Comparison of ENCODE assay signal across 21 mouse cellular contexts in the genomic region with DNA sequence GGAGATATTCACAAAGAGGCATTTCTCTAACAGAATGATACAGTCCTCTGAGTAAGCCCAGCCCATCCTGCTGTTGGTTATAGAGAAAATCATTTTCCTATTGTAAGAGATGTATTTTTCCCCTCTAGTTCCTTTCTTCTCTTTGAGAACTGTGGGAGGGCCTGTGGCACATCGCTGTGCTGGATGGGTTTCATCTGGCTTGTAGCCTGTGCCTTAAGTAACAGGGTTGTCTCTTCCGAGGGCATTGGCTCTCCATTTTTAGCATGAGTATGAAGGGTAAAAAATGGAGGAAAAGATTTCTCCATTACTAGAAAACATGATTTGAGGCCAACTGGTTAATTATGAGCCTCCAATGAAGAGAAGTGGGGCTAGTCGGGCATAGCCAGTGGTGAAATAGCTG.
DNase-seq lines count a peak whose midpoint lies in the region; ATAC-seq lines count a peak whose summit lies in the region.
"Had no signal": no experiment of that assay in that cellular context is flagged by ENCODE, and none has a peak within 500 bp of the region (broad histone marks: within the 10 kb centered on the region; RNA-seq: fewer than 3 reads in every experiment).

No protein-coding gene starts in this region.

- no peak overlapping the region for H3K9ac ChIP-seq in forebrain, embryonic 16.5 days (replicated peaks; ENCODE audit: low read depth, low read length)
- H3K9ac ChIP-seq in forebrain, embryonic 12.5 days: no peak overlapping the region
- no peak overlapping the region for H3K9ac ChIP-seq in neural tube, embryonic 15.5 days (replicated peaks)
- H3K9ac ChIP-seq: embryonic facial prominence, embryonic 12.5 days; kidney, embryonic 15.5 days; limb, embryonic 13.5 days; liver, embryonic 14.5 days; lung, embryonic 15.5 days had no signal

- peaks cover 31% of the 10 kb centered on the region for H3K4me1 ChIP-seq in forebrain, embryonic 16.5 days (replicated peaks; ENCODE audit: control insufficient read depth, insufficient read depth, low read length)
- peaks cover 27% of the 10 kb centered on the region for H3K4me1 ChIP-seq in forebrain, embryonic 12.5 days
- peaks cover 19% of the 10 kb centered on the region for H3K4me1 ChIP-seq in neural tube, embryonic 15.5 days

- 0 out of 2 replicates have a peak overlapping the region, but pooled peaks have one; percentile 71 for H3K27ac ChIP-seq in forebrain, embryonic 16.5 days (ENCODE audit: low read length)
- no peak overlapping the region for H3K27ac ChIP-seq in forebrain, embryonic 12.5 days
- H3K27ac ChIP-seq in neural tube, embryonic 15.5 days (replicated peaks): no peak overlapping the region
- H3K27ac ChIP-seq: embryonic facial prominence, embryonic 12.5 days; hindbrain, embryonic 10.5 days; hindbrain, postnatal 0 days; kidney, embryonic 15.5 days; limb, embryonic 13.5 days; liver, embryonic 14.5 days; lung, embryonic 15.5 days had no signal

- H3K36me3 ChIP-seq in forebrain, embryonic 16.5 days (ENCODE audit: control insufficient read depth, insufficient read depth): no peaks in the 10 kb centered on the region
- no peaks in the 10 kb centered on the region for H3K36me3 ChIP-seq in forebrain, embryonic 12.5 days (replicated peaks)
- H3K36me3 ChIP-seq in neural tube, embryonic 15.5 days: no peaks in the 10 kb centered on the region
- H3K36me3 ChIP-seq: embryonic facial prominence, embryonic 12.5 days; hindbrain, embryonic 10.5 days; kidney, embryonic 15.5 days; limb, embryonic 13.5 days; lung, embryonic 15.5 days had no signal

- no peak overlapping the region for H3K4me3 ChIP-seq in forebrain, embryonic 16.5 days (replicated peaks; ENCODE audit: low read length)
- no peak overlapping the region for H3K4me3 ChIP-seq in forebrain, embryonic 12.5 days (replicated peaks)
- no peak overlapping the region for H3K4me3 ChIP-seq in neural tube, embryonic 15.5 days (replicated peaks)
- H3K4me3 ChIP-seq: embryonic facial prominence, embryonic 12.5 days; hindbrain, embryonic 10.5 days; kidney, embryonic 15.5 days; limb, embryonic 13.5 days; lung, embryonic 15.5 days had no signal

- peak; percentile 32 to 34 for DNase-seq in cerebellum, adult 18-20 months
- DNase-seq in cerebellum, adult 11 months: no peak
- peak; percentile 24 to 58 for DNase-seq in left cerebral cortex, adult 18-20 months (ENCODE audit: low spot score in 2 of 2)
- DNase-seq in left cerebral cortex, postnatal 10 days (ENCODE audit: extremely low spot score in 1 of 2, low spot score in 2 of 2): no peak
- peak; percentile 68 for DNase-seq in telencephalon, adult 2 months (ENCODE audit: low read depth, low spot score)
- DNase-seq: adrenal gland, postnatal 10 days; gastrocnemius, postnatal 36 days; thymus, postnatal 25 days had no signal

- 0 out of 2 replicates have a peak, but pooled peaks have one; percentile 3 for ATAC-seq in forebrain, embryonic 16.5 days
- ATAC-seq in forebrain, embryonic 12.5 days (ENCODE audit: low FRiP score): no peak
- ATAC-seq in neural tube, embryonic 15.5 days (ENCODE audit: low FRiP score): no peak
- ATAC-seq: hindbrain, postnatal 0 days; intestine, postnatal 0 days; Patski had no signal

- no peak overlapping the region for H3K4me2 ChIP-seq in forebrain, embryonic 16.5 days (ENCODE audit: low read length)
- H3K4me2 ChIP-seq in forebrain, embryonic 12.5 days: no peak overlapping the region
- no peak overlapping the region for H3K4me2 ChIP-seq in neural tube, embryonic 15.5 days
- H3K4me2 ChIP-seq: embryonic facial prominence, embryonic 12.5 days; kidney, embryonic 15.5 days; limb, embryonic 13.5 days; lung, embryonic 15.5 days; midbrain, embryonic 11.5 days had no signal

- no peaks in the 10 kb centered on the region for H3K27me3 ChIP-seq in forebrain, embryonic 16.5 days (replicated peaks; ENCODE audit: control insufficient read depth, insufficient read depth, low read length)
- no peaks in the 10 kb centered on the region for H3K27me3 ChIP-seq in forebrain, embryonic 12.5 days
- H3K27me3 ChIP-seq in neural tube, embryonic 15.5 days (replicated peaks): no peaks in the 10 kb centered on the region
- H3K27me3 ChIP-seq: embryonic facial prominence, embryonic 12.5 days; kidney, embryonic 15.5 days; limb, embryonic 13.5 days; lung, embryonic 15.5 days; Patski had no signal

- H3K9me3 ChIP-seq in forebrain, embryonic 16.5 days (ENCODE audit: control insufficient read depth, low read length): no peaks in the 10 kb centered on the region
- no peaks in the 10 kb centered on the region for H3K9me3 ChIP-seq in forebrain, embryonic 12.5 days
- no peaks in the 10 kb centered on the region for H3K9me3 ChIP-seq in neural tube, embryonic 15.5 days (replicated peaks)
- H3K9me3 ChIP-seq: embryonic facial prominence, embryonic 12.5 days; hindbrain, embryonic 10.5 days; kidney, embryonic 15.5 days; limb, embryonic 13.5 days; lung, embryonic 15.5 days had no signal

- WGBS in forebrain, embryonic 16.5 days: 66% methylated on average over 3 of the region's 3 CpGs
- 87% methylated on average over 3 of the region's 3 CpGs for WGBS in forebrain, embryonic 12.5 days
- WGBS in neural tube, embryonic 15.5 days: 77% methylated on average over 3 of the region's 3 CpGs

- intact Hi-C loops in left cerebral cortex, postnatal 10 days (cut with DNase I): no loop called here

Comparison
In these comparisons a context has a peak if more than half of its experiments do, and no peak if none do; other contexts are left out.
1. DNase-seq: peak in cerebellum, adult 18-20 months (2 of 2), left cerebral cortex, adult 18-20 months (2 of 2) and telencephalon, adult 2 months (single experiment); none in cerebellum, adult 11 months (single experiment) and left cerebral cortex, postnatal 10 days (0 of 2).